Mouse (Mus musculus): Measurements from ENCODE around the gene Actr3b.

GRCm38 (mm10) chr5:25761850-25762249, 2.1 kb downstream of the Actr3b start:
- no peak for TF ChIP-seq CTCF (IDR thresholded peaks at IDR 0.05; ENCODE audit: control insufficient read depth, insufficient read depth, low read length)
- no peak for TF ChIP-seq POLR2A (IDR thresholded peaks at IDR 0.05; ENCODE audit: borderline replicate concordance, control insufficient read depth, low read depth, low read length)
